Mouse (Mus musculus): Measurements from ENCODE around the gene Ugt1a8. TPM values are rescaled to one million over a fixed set of nuclear protein-coding genes. Genes with fewer than 3 reads are reported as not detected.

Gene Ugt1a8
- total and polyA plus RNA-seq, 3 experiments = not detected

DNA sequence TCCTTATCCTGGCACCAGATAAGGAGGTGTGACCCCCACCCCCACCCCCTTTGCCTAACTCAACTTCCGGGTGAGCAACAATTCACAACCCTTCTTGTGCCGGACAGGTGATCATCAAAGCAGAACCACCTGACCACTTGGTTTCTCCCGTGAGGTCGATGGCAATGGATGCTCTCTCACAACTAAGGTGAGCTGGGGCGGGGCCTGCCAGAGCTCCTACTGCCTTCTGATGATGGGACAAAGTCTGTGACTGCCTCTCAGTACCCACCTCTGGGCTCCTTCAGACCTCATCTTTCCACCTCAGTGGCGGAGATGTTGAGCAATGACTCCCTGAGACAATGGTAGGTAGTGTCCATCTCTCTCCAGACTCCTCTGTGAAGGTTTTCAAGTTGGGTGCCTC lies 158.3 kb downstream of the Ugt1a8 start:
- Histone ChIP-seq H3K4me3 (no peak overlapping the region), H3K4me1 (ENCODE audit: control insufficient read depth, insufficient read depth, low read length) (no peaks in the 10 kb centered on the region), H3K36me3 (ENCODE audit: control insufficient read depth, insufficient read depth, low read length) (no peaks in the 10 kb centered on the region), H3K79me2 (replicated peaks; ENCODE audit: control insufficient read depth, insufficient read depth, low read length) (no peaks in the 10 kb centered on the region), H3K27ac (no peak overlapping the region), H3K27me3 (ENCODE audit: control insufficient read depth, insufficient read depth, low read length) (no peaks in the 10 kb centered on the region), H3K9ac (ENCODE audit: low read depth, low read length) (no peak overlapping the region)
- DNase-seq = no peak
- TF ChIP-seq POLR2A (IDR thresholded peaks at IDR 0.05; ENCODE audit: insufficient read depth, low read depth, low read length) = no peak
- TF ChIP-seq CTCF (IDR thresholded peaks at IDR 0.05) = no peak
- TF ChIP-seq EP300 (IDR thresholded peaks at IDR 0.05; ENCODE audit: insufficient read depth, low read depth, low read length) = no peak
- intact Hi-C loops (cut with DNase I) = no loop called here
- 71% methylated on average over 6 of the region's 6 CpGs for WGBS

DNA sequence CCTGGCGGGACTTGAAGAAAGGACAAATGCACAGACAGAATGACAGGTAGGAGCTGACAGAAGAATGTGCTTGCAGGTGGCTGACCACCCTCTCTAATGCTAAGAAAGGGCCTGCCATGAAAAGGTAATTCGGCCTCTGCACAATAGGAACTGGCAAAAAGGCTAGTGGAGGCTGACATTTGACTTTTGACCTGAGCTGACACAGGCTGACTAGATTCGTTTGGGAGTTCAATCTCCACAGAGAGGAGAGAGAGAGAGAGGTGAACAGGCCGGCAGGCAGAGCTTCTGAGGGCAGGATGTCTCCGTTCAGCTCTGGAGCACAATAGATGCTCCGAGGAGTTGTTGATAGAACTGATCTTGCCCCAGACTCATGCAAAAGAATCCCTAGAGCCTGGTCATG lies 158.8 kb downstream of the Ugt1a8 start:
- no peak for TF ChIP-seq EP300 (IDR thresholded peaks at IDR 0.05; ENCODE audit: insufficient read depth, low read depth, low read length)
- TF ChIP-seq POLR2A (IDR thresholded peaks at IDR 0.05; ENCODE audit: insufficient read depth, low read depth, low read length) = no peak
- TF ChIP-seq CTCF (IDR thresholded peaks at IDR 0.05) = no peak
- 48% methylated on average over 6 of the region's 6 CpGs for WGBS
- intact Hi-C loops (cut with DNase I) = no loop called here

DNA sequence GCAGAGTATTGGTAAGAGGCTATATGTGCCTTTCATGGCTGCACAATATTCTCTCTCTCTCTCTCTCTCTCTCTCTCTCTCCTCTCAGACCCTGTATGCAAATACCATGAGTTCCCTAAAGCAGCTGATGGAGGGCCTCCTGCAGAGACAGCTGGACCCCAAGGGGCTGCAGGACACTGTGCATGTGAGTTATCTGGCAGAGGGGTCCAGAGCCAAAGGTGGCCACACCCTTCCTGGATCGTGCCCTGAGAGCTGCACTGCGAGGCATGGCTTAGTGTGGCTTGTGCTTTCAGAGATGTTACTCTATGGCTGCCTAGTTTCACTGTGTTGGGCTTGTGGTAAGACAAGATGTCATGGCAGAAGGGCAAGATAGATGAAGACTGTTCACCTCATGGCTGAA lies 160.0 kb downstream of the Ugt1a8 start:
- Histone ChIP-seq H3K79me2 (replicated peaks; ENCODE audit: control insufficient read depth, insufficient read depth, low read length) (no peaks in the 10 kb centered on the region), H3K4me1 (ENCODE audit: control insufficient read depth, insufficient read depth, low read length) (no peaks in the 10 kb centered on the region), H3K9ac (ENCODE audit: low read depth, low read length) (no peak overlapping the region), H3K27ac (no peak overlapping the region), H3K36me3 (ENCODE audit: control insufficient read depth, insufficient read depth, low read length) (no peaks in the 10 kb centered on the region), H3K4me3 (no peak overlapping the region), H3K27me3 (ENCODE audit: control insufficient read depth, insufficient read depth, low read length) (no peaks in the 10 kb centered on the region)
- intact Hi-C loops (cut with DNase I) = no loop called here
- no peak for DNase-seq
- no peak for TF ChIP-seq POLR2A (IDR thresholded peaks at IDR 0.05; ENCODE audit: insufficient read depth, low read depth, low read length)
- TF ChIP-seq CTCF (IDR thresholded peaks at IDR 0.05) = no peak
- TF ChIP-seq EP300 (IDR thresholded peaks at IDR 0.05; ENCODE audit: insufficient read depth, low read depth, low read length) = no peak
- 39% methylated on average over 2 of the region's 2 CpGs for WGBS

More for the DNA sequence above, 158.8 kb downstream of the Ugt1a8 start:
- no peaks in the 10 kb centered on the region for H3K27me3 ChIP-seq (ENCODE audit: control insufficient read depth, insufficient read depth, low read length)
- H3K9ac ChIP-seq (ENCODE audit: low read depth, low read length) = no peak overlapping the region
- no peaks in the 10 kb centered on the region for H3K79me2 ChIP-seq (replicated peaks; ENCODE audit: control insufficient read depth, insufficient read depth, low read length)
- no peaks in the 10 kb centered on the region for H3K36me3 ChIP-seq (ENCODE audit: control insufficient read depth, insufficient read depth, low read length)
- H3K4me1 ChIP-seq (ENCODE audit: control insufficient read depth, insufficient read depth, low read length) = no peaks in the 10 kb centered on the region
- no peak overlapping the region for H3K27ac ChIP-seq
- no peak overlapping the region for H3K4me3 ChIP-seq
- no peak for DNase-seq

DNA sequence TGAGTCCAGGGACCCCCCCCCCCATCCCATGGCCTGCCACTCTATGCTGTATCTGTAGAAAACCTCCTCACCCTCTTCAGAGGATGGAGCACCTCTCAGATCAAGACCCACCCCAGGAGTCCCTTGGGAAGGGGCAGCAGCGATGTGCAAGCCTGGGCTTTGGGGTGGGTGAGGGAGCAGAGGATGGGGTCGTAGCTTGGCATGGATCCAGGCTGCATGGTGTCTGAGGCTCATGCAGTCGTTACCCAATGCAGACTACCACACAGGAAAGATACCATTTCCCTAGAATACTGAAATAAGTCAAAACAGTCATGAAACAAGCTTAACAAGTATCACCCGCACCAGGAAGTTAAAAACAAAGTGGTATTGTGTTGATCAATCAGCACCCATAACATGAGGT lies 161.0 kb downstream of the Ugt1a8 start:
- no peak for DNase-seq
- Histone ChIP-seq H3K27ac (no peak overlapping the region), H3K27me3 (ENCODE audit: control insufficient read depth, insufficient read depth, low read length) (no peaks in the 10 kb centered on the region), H3K4me1 (ENCODE audit: control insufficient read depth, insufficient read depth, low read length) (no peaks in the 10 kb centered on the region), H3K79me2 (replicated peaks; ENCODE audit: control insufficient read depth, insufficient read depth, low read length) (no peaks in the 10 kb centered on the region), H3K4me3 (no peak overlapping the region), H3K9ac (ENCODE audit: low read depth, low read length) (no peak overlapping the region), H3K36me3 (ENCODE audit: control insufficient read depth, insufficient read depth, low read length) (no peaks in the 10 kb centered on the region)
- TF ChIP-seq EP300 (IDR thresholded peaks at IDR 0.05; ENCODE audit: insufficient read depth, low read depth, low read length) = no peak
- no peak for TF ChIP-seq CTCF (IDR thresholded peaks at IDR 0.05)
- TF ChIP-seq POLR2A (IDR thresholded peaks at IDR 0.05; ENCODE audit: insufficient read depth, low read depth, low read length) = no peak
- WGBS = 54% methylated on average over 4 of the region's 4 CpGs
- intact Hi-C loops (cut with DNase I) = no loop called here

DNA sequence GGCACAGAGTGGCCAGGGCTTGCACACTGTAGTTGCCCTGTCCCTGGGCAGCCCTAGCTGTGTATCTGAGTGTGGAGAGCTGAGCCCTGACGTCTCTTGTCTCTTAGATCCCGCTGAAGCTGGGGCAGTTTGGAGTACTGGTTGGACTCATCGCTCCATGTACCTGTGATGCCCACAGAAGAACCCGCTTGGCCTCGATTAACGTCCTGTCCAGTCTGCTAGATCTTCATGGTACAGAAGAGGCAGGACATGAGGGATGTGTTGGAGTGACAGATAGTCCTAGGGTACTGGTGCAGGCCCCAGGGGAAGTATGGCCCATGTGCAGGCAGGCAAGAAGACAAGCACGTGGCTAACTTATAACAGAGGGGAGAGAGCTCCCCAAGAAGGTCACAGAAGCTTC lies 162.0 kb downstream of the Ugt1a8 start:
- WGBS = 70% methylated on average over 7 of the region's 7 CpGs
- H3K36me3 ChIP-seq (ENCODE audit: control insufficient read depth, insufficient read depth, low read length) = no peaks in the 10 kb centered on the region
- no peaks in the 10 kb centered on the region for H3K27me3 ChIP-seq (ENCODE audit: control insufficient read depth, insufficient read depth, low read length)
- H3K27ac ChIP-seq = no peak overlapping the region
- H3K4me1 ChIP-seq (ENCODE audit: control insufficient read depth, insufficient read depth, low read length) = no peaks in the 10 kb centered on the region
- DNase-seq = no peak
- H3K79me2 ChIP-seq (replicated peaks; ENCODE audit: control insufficient read depth, insufficient read depth, low read length) = no peaks in the 10 kb centered on the region
- H3K9ac ChIP-seq (ENCODE audit: low read depth, low read length) = no peak overlapping the region
- intact Hi-C loops (cut with DNase I) = no loop called here
- H3K4me3 ChIP-seq = no peak overlapping the region
- TF ChIP-seq POLR2A (IDR thresholded peaks at IDR 0.05; ENCODE audit: insufficient read depth, low read depth, low read length) (no peak), EP300 (IDR thresholded peaks at IDR 0.05; ENCODE audit: insufficient read depth, low read depth, low read length) (no peak), CTCF (IDR thresholded peaks at IDR 0.05) (no peak)

DNA sequence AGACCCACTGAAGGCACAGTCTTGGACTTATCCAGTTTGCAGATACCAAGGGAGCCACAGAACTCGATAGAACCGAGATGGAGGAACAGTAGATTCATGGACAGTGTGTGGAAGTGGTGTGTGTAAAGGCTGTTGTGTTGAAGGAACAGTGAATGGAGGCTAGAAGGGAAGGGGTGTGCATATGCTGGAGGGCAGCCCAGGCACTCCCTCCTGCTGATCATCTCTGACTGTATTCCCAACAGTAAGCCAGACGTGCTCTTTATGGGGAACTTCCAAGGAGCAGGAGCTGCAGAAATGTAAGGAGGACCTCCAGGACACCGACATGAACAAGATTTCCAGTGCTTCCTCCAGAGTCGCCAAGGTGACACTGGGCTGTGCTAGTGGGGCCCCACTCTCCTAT lies 162.4 kb downstream of the Ugt1a8 start:
- Histone ChIP-seq H3K36me3 (ENCODE audit: control insufficient read depth, insufficient read depth, low read length) (no peaks in the 10 kb centered on the region), H3K4me1 (ENCODE audit: control insufficient read depth, insufficient read depth, low read length) (no peaks in the 10 kb centered on the region), H3K27ac (no peak overlapping the region), H3K4me3 (no peak overlapping the region), H3K27me3 (ENCODE audit: control insufficient read depth, insufficient read depth, low read length) (no peaks in the 10 kb centered on the region), H3K79me2 (replicated peaks; ENCODE audit: control insufficient read depth, insufficient read depth, low read length) (no peaks in the 10 kb centered on the region), H3K9ac (ENCODE audit: low read depth, low read length) (no peak overlapping the region)
- TF ChIP-seq CTCF (IDR thresholded peaks at IDR 0.05) (no peak), EP300 (IDR thresholded peaks at IDR 0.05; ENCODE audit: insufficient read depth, low read depth, low read length) (no peak), POLR2A (IDR thresholded peaks at IDR 0.05; ENCODE audit: insufficient read depth, low read depth, low read length) (no peak)
- no peak for DNase-seq
- 71% methylated on average over 5 of the region's 5 CpGs for WGBS
- intact Hi-C loops (cut with DNase I) = no loop called here
